Mouse (Mus musculus) MEL (cell line): Measurements from ENCODE around the gene Itih3. TPM values are rescaled to one million over a fixed set of nuclear protein-coding genes. Genes with fewer than 3 reads are reported as not detected.

Source experiments
- DNase-seq: peaks from one replicate; pipeline ENCODE4 v3.0.0; 2011; ENCODE audit warnings: low read depth, low spot score
- H3K27ac ChIP-seq: 2 replicates; pipeline ENCODE4 v1.5.1; 2012; ENCODE audit warnings: low read depth, mild to moderate bottlenecking, control low read depth, low read length, moderate library complexity; ENCODE audit not compliant: control insufficient read depth
- H3K27me3 ChIP-seq, 2 experiments: fragments of 150-350 bp in 1 of 2; sonication (generic) in 1 of 2; 2 replicates each; pipeline ENCODE4 v1.6.1; 2012; ENCODE audit warnings: low read length in 2 of 2, mild to moderate bottlenecking in 2 of 2, improper control_type of control experiment in 1 of 2, moderate library complexity in 1 of 2; ENCODE audit not compliant: insufficient read depth in 2 of 2, control insufficient read depth in 1 of 2
- H3K36me3 ChIP-seq, 2 experiments: 2 replicates each; pipeline ENCODE4 v1.6.1; 2012 to 2014; ENCODE audit warnings: low read length in 2 of 2, improper control_type of control experiment in 1 of 2, inconsistent platforms in 1 of 2, mild to moderate bottlenecking in 1 of 2; ENCODE audit not compliant: insufficient read depth in 2 of 2, control insufficient read depth in 1 of 2
- H3K4me1 ChIP-seq, 2 experiments: fragments of 150-350 bp in 1 of 2; sonication (generic) in 1 of 2; 2 replicates each; pipeline ENCODE4 v1.6.1; 2012; ENCODE audit warnings: low read length in 2 of 2, improper control_type of control experiment in 1 of 2, mild to moderate bottlenecking in 1 of 2; ENCODE audit not compliant: insufficient read depth in 2 of 2, control insufficient read depth in 1 of 2
- H3K4me3 ChIP-seq, 2 experiments: fragments of 150-350 bp in 1 of 2; sonication (generic) in 1 of 2; 2 replicates each; pipeline ENCODE4 v1.5.1; 2012; ENCODE audit warnings: low read depth in 2 of 2, low read length in 2 of 2, mild to moderate bottlenecking in 2 of 2, moderate library complexity in 2 of 2, control low read depth in 1 of 2, improper control_type of control experiment in 1 of 2; ENCODE audit not compliant: control insufficient read depth in 1 of 2, insufficient read depth in 1 of 2
- H3K79me2 ChIP-seq: 2 replicates; pipeline ENCODE4 v1.6.1; 2012; ENCODE audit warnings: mild to moderate bottlenecking, low read length, moderate library complexity; ENCODE audit not compliant: control insufficient read depth, poor library complexity, insufficient read depth
- H3K9ac ChIP-seq: 2 replicates; pipeline ENCODE4 v1.6.1; 2012; ENCODE audit warnings: low read depth, mild to moderate bottlenecking, control low read depth, low read length, moderate library complexity; ENCODE audit not compliant: control insufficient read depth, poor library complexity, severe bottlenecking
- H3K9me3 ChIP-seq: fragments of 150-350 bp; sonication (generic); replicated peaks from 2 replicates; pipeline ENCODE4 v1.6.1; 2012; ENCODE audit warnings: mild to moderate bottlenecking, low read length, improper control_type of control experiment, moderate library complexity; ENCODE audit not compliant: insufficient read depth
- BHLHE40 ChIP-seq: IDR thresholded peaks from 2 replicates; pipeline ENCODE4 v1.6.1; 2012; ENCODE audit warnings: low read depth, mild to moderate bottlenecking, inconsistent platforms, low read length, improper control_type of control experiment, borderline replicate concordance
- CHD1 ChIP-seq: IDR thresholded peaks from 2 replicates; pipeline ENCODE4 v1.6.1; 2012; ENCODE audit warnings: low read depth, mild to moderate bottlenecking, inconsistent platforms, low read length, improper control_type of control experiment
- CHD2 ChIP-seq: IDR thresholded peaks from 2 replicates; pipeline ENCODE4 v1.6.1; 2011; ENCODE audit warnings: low read length, improper control_type of control experiment
- GABPA ChIP-seq: IDR thresholded peaks from 2 replicates; pipeline ENCODE4 v1.6.1; 2012; ENCODE audit warnings: low read depth, mild to moderate bottlenecking, inconsistent platforms, low read length, improper control_type of control experiment, moderate library complexity
- GATA1 ChIP-seq: IDR thresholded peaks from 2 replicates; pipeline ENCODE4 v1.6.1; 2011; ENCODE audit warnings: low read depth, low read length, improper control_type of control experiment
- HCFC1 ChIP-seq: IDR thresholded peaks from 2 replicates; pipeline ENCODE4 v1.6.1; 2012; ENCODE audit warnings: low read depth, mild to moderate bottlenecking, inconsistent platforms, low read length, improper control_type of control experiment, moderate library complexity
- JUND ChIP-seq: IDR thresholded peaks from 2 replicates; pipeline ENCODE4 v1.6.1; 2011; ENCODE audit warnings: low read depth, mild to moderate bottlenecking, improper control_type of control experiment, low read length
- MAFK ChIP-seq: IDR thresholded peaks from 2 replicates; pipeline ENCODE4 v1.6.1; 2011; ENCODE audit warnings: low read depth, mild to moderate bottlenecking, low read length, improper control_type of control experiment, borderline replicate concordance
- MAX ChIP-seq: IDR thresholded peaks from 2 replicates; pipeline ENCODE4 v1.6.1; 2011; ENCODE audit warnings: low read length, improper control_type of control experiment
- MAZ ChIP-seq: IDR thresholded peaks from 2 replicates; pipeline ENCODE4 v1.6.1; 2012; ENCODE audit warnings: low read depth, mild to moderate bottlenecking, inconsistent platforms, low read length, improper control_type of control experiment
- MYB ChIP-seq: IDR thresholded peaks from 2 replicates; pipeline ENCODE4 v1.6.1; 2011; ENCODE audit warnings: mild to moderate bottlenecking, low read depth, low read length, improper control_type of control experiment
- NELFE ChIP-seq: IDR thresholded peaks from 2 replicates; pipeline ENCODE4 v1.6.1; 2011; ENCODE audit warnings: low read depth, low read length, improper control_type of control experiment
- NRF1 ChIP-seq: IDR thresholded peaks from 2 replicates; pipeline ENCODE4 v1.6.1; 2014; ENCODE audit warnings: low read depth, mild to moderate bottlenecking, inconsistent platforms, low read length, improper control_type of control experiment, moderate library complexity; ENCODE audit not compliant: poor library complexity, insufficient read depth, severe bottlenecking
- POLR2A ChIP-seq, 2 experiments: IDR thresholded peaks; 2 replicates each; pipeline ENCODE4 v1.6.1; 2011 to 2012; ENCODE audit warnings: low read length in 2 of 2, mild to moderate bottlenecking in 2 of 2, control low read depth in 1 of 2, improper control_type of control experiment in 1 of 2, low read depth in 1 of 2, moderate library complexity in 1 of 2; ENCODE audit not compliant: control insufficient read depth in 1 of 2, insufficient read depth in 1 of 2, poor library complexity in 1 of 2
- POLR2AphosphoS5 ChIP-seq: IDR thresholded peaks from 2 replicates; pipeline ENCODE4 v1.6.1; 2012; ENCODE audit warnings: low read depth, borderline replicate concordance, mild to moderate bottlenecking, inconsistent platforms, low read length, moderate library complexity, mixed read lengths
- SIN3A ChIP-seq: IDR thresholded peaks from 2 replicates; pipeline ENCODE4 v1.6.1; 2012; ENCODE audit warnings: low read length, improper control_type of control experiment, inconsistent platforms
- SMC3 ChIP-seq: IDR thresholded peaks from 2 replicates; pipeline ENCODE4 v1.6.1; 2011; ENCODE audit warnings: low read depth, low read length, improper control_type of control experiment
- TAL1 ChIP-seq: IDR thresholded peaks from 2 replicates; pipeline ENCODE4 v1.6.1; 2012; ENCODE audit warnings: mild to moderate bottlenecking, inconsistent platforms, low read length, moderate library complexity, mixed read lengths
- TBP ChIP-seq: IDR thresholded peaks from 2 replicates; pipeline ENCODE4 v1.8.0; 2011; ENCODE audit warnings: low read depth, low read length, improper control_type of control experiment
- TCF12 ChIP-seq: IDR thresholded peaks from 2 replicates; pipeline ENCODE4 v1.6.1; 2014; ENCODE audit warnings: low read depth, mild to moderate bottlenecking, inconsistent platforms, low read length, improper control_type of control experiment, moderate library complexity
- USF1 ChIP-seq: IDR thresholded peaks from 2 replicates; pipeline ENCODE4 v1.6.1; 2014; ENCODE audit warnings: low read depth, mild to moderate bottlenecking, inconsistent platforms, low read length, improper control_type of control experiment, moderate library complexity
- ZC3H11A ChIP-seq: IDR thresholded peaks from 2 replicates; pipeline ENCODE4 v1.6.1; 2012; ENCODE audit warnings: low read depth, mild to moderate bottlenecking, inconsistent platforms, low read length, improper control_type of control experiment
- ZKSCAN1 ChIP-seq: IDR thresholded peaks from 2 replicates; pipeline ENCODE4 v1.6.1; 2012; ENCODE audit warnings: low read depth, mild to moderate bottlenecking, inconsistent platforms, low read length, improper control_type of control experiment, moderate library complexity
- ZMIZ1 ChIP-seq: IDR thresholded peaks from 2 replicates; pipeline ENCODE4 v1.6.1; 2012; ENCODE audit warnings: low read depth, mild to moderate bottlenecking, inconsistent platforms, low read length, improper control_type of control experiment, moderate library complexity
- ZNF384 ChIP-seq: IDR thresholded peaks from 2 replicates; pipeline ENCODE4 v1.6.1; 2012; ENCODE audit warnings: low read depth, mild to moderate bottlenecking, inconsistent platforms, low read length, improper control_type of control experiment
- polyA plus RNA-seq, 2 experiments: library from polyadenylated mRNA; stranded (reverse) in 1 of 2; unstranded in 1 of 2; fragments of >175 nt in 1 of 2; fragments of >200 nt in 1 of 2; gene quantifications; 2 replicates each; pipeline versions ENCODE4 v1.2.1 to v1.2.4; 2012; ENCODE audit warnings: low replicate concordance in 2 of 2, low read depth in 1 of 2; ENCODE audit not compliant: insufficient read length in 2 of 2, insufficient read depth in 1 of 2, missing spikeins in 1 of 2
- total RNA-seq: library from RNA; depleted of rRNA; stranded (reverse); fragments of 300-350 nt; gene quantifications from 2 replicates; pipeline ENCODE4 v1.2.3, GENCODE M21; 2012

Itih3 gene
- total and polyA plus RNA-seq, 3 experiments: not detected

- TF ChIP-seq HCFC1: no peak
Observed at GRCm38 (mm10) chr14:30877827-30878226, 45.7 kb downstream of the Itih3 start (continued).

- H3K4me3 ChIP-seq: no peak overlapping the region
- H3K27ac ChIP-seq: no peak overlapping the region
- H3K9ac ChIP-seq: no peak overlapping the region
- no peaks in the 10 kb centered on the region; a peak in 2 of 4 replicates for H3K4me1 ChIP-seq
- no peaks in the 10 kb centered on the region for H3K27me3 ChIP-seq
- H3K36me3 ChIP-seq: no peaks in the 10 kb centered on the region; a peak in 1 of 4 replicates
- DNase-seq: no peak
- H3K9me3 ChIP-seq: no peaks in the 10 kb centered on the region
- no peak for TF ChIP-seq HCFC1
- TF ChIP-seq GATA1: no peak
- no peak for TF ChIP-seq POLR2AphosphoS5
- TF ChIP-seq POLR2A (IDR thresholded peaks at IDR 0.05; ENCODE audit: control insufficient read depth in 1 of 2, insufficient read depth in 1 of 2, low read depth in 1 of 2, low read length in 2 of 2, poor library complexity in 1 of 2): no peak
- no peak for TF ChIP-seq TBP
- no peak for TF ChIP-seq MAZ
- TF ChIP-seq GABPA: no peak
- no peak for TF ChIP-seq ZC3H11A
- TF ChIP-seq TCF12: no peak
- TF ChIP-seq ZNF384: no peak
- TF ChIP-seq MAFK: no peak
- no peaks in the 10 kb centered on the region for H3K79me2 ChIP-seq
Observed at GRCm38 (mm10) chr14:30876451-30876850, 47.1 kb downstream of the Itih3 start.

GRCm38 (mm10) chr14:30875955-30876354, 47.6 kb downstream of the Itih3 start:
- H3K9ac ChIP-seq: no peak overlapping the region
- no peak for DNase-seq
- H3K27ac ChIP-seq: no peak overlapping the region
- H3K79me2 ChIP-seq: no peaks in the 10 kb centered on the region
- H3K4me3 ChIP-seq: no peak overlapping the region
- no peaks in the 10 kb centered on the region for H3K27me3 ChIP-seq
- H3K4me1 ChIP-seq: no peaks in the 10 kb centered on the region; a peak in 2 of 4 replicates
- TF ChIP-seq MYB (no peak), GABPA (no peak), MAX (no peak), CHD1 (no peak), JUND (no peak), SIN3A (no peak), NELFE (no peak), USF1 (no peak), TAL1 (no peak), ZKSCAN1 (no peak), NRF1 (no peak), POLR2A (IDR thresholded peaks at IDR 0.05; ENCODE audit: control insufficient read depth in 1 of 2, insufficient read depth in 1 of 2, low read depth in 1 of 2, low read length in 2 of 2, poor library complexity in 1 of 2) (no peak), MAZ (no peak), POLR2AphosphoS5 (no peak), HCFC1 (no peak), SMC3 (no peak), ZMIZ1 (no peak), TCF12 (no peak), CHD2 (no peak), BHLHE40 (no peak)
- TF ChIP-seq, all 39 proteins: peak for 0
- H3K36me3 ChIP-seq: no peaks in the 10 kb centered on the region; a peak in 1 of 4 replicates
- H3K9me3 ChIP-seq: no peaks in the 10 kb centered on the region
